Mouse (Mus musculus) CH12.LX (cell line): ENCODE measurements at regions not wholly inside any gene's neighbourhood (a gene's known extent, or its start where the extent isn't known, plus 50 kb on each side); places are given as distances from the start of the nearest gene placed in this dataset.
A peak's percentile ranks its signal among the peaks of the same experiment; 100 is the strongest.

Experiments used
- DNase-seq: peaks from one replicate; pipeline ENCODE4 v3.0.0-alpha.2; 2013; ENCODE audit errors: extremely low read depth
- H3K27ac ChIP-seq: 2 replicates; pipeline ENCODE4 v1.5.1; 2012; ENCODE audit warnings: low read depth, mild to moderate bottlenecking, control low read depth, moderate library complexity; ENCODE audit not compliant: insufficient read depth
- H3K27me3 ChIP-seq: replicated peaks from 2 replicates; pipeline ENCODE3; 2012; ENCODE audit warnings: inconsistent platforms
- H3K36me3 ChIP-seq, 2 experiments: replicated peaks in 1 of 2; 2 replicates each; pipeline versions ENCODE3 to v1.6.1; 2012; ENCODE audit warnings: inconsistent platforms in 1 of 2, low read length in 1 of 2, mild to moderate bottlenecking in 1 of 2, mixed read lengths in 1 of 2, moderate library complexity in 1 of 2; ENCODE audit not compliant: control insufficient read depth in 1 of 2, insufficient read depth in 1 of 2
- H3K4me1 ChIP-seq, 2 experiments: 2 replicates each; pipeline ENCODE4 v1.6.1; 2012; ENCODE audit warnings: inconsistent platforms in 1 of 2, moderate library complexity in 1 of 2; ENCODE audit not compliant: insufficient read depth in 2 of 2, control insufficient read depth in 1 of 2
- H3K4me2 ChIP-seq: 2 replicates; pipeline ENCODE4 v1.6.1; 2012; ENCODE audit warnings: low read depth, mild to moderate bottlenecking, control low read depth; ENCODE audit not compliant: poor library complexity, insufficient read depth, severe bottlenecking
- H3K4me3 ChIP-seq, 3 experiments: fragments of 150-350 bp in 1 of 3; sonication (generic) in 1 of 3; replicated peaks in 1 of 3; 2 replicates each; pipeline versions ENCODE3 to v1.5.1; 2011 to 2012; ENCODE audit warnings: low read depth in 2 of 3, low read length in 2 of 3, mild to moderate bottlenecking in 2 of 3, moderate library complexity in 2 of 3, control low read depth in 1 of 3, improper control_type of control experiment in 1 of 3, inconsistent platforms in 1 of 3, mixed read lengths in 1 of 3; ENCODE audit not compliant: poor library complexity in 1 of 3
- H3K79me2 ChIP-seq: replicated peaks from 2 replicates; pipeline ENCODE4 v1.6.1; 2012; ENCODE audit warnings: mild to moderate bottlenecking, moderate library complexity; ENCODE audit not compliant: control insufficient read depth, poor library complexity, insufficient read depth, severe bottlenecking; ENCODE audit errors: extremely low read depth
- H3K9ac ChIP-seq: 2 replicates; pipeline ENCODE4 v1.6.1; 2012; ENCODE audit warnings: low read depth, mild to moderate bottlenecking, control low read depth, moderate library complexity; ENCODE audit not compliant: insufficient read depth
- H3K9me3 ChIP-seq: replicated peaks from 2 replicates; pipeline ENCODE3; 2012; ENCODE audit warnings: low read length, inconsistent platforms, mixed read lengths
- BHLHE40 ChIP-seq: IDR thresholded peaks from 2 replicates; pipeline ENCODE4 v1.6.1; 2011; ENCODE audit warnings: mild to moderate bottlenecking, low read depth, low read length, improper control_type of control experiment
- CHD1 ChIP-seq: IDR thresholded peaks from 2 replicates; pipeline ENCODE4 v1.6.1; 2012; ENCODE audit warnings: low read depth, low read length, improper control_type of control experiment, inconsistent platforms
- CTCF ChIP-seq, 2 experiments: IDR thresholded peaks in 1 of 2; conservative IDR thresholded peaks in 1 of 2; 2 replicates each; pipeline ENCODE4 v1.5.1; 2011 to 2012; ENCODE audit warnings: low read depth in 2 of 2, low read length in 2 of 2, improper control_type of control experiment in 1 of 2, inconsistent platforms in 1 of 2, mild to moderate bottlenecking in 1 of 2, moderate library complexity in 1 of 2
- EP300 ChIP-seq: IDR thresholded peaks from 2 replicates; pipeline ENCODE4 v1.6.1; 2011; ENCODE audit warnings: low read length, improper control_type of control experiment
- ETS1 ChIP-seq: conservative IDR thresholded peaks from 2 replicates; pipeline ENCODE4 v1.6.1; 2012; ENCODE audit warnings: low read depth, mild to moderate bottlenecking, inconsistent platforms, low read length, improper control_type of control experiment, moderate library complexity
- HCFC1 ChIP-seq: IDR thresholded peaks from 2 replicates; pipeline ENCODE4 v1.6.1; 2012; ENCODE audit warnings: low read depth, mild to moderate bottlenecking, inconsistent platforms, low read length, improper control_type of control experiment
- IRF4 ChIP-seq: IDR thresholded peaks from 2 replicates; pipeline ENCODE4 v1.6.1; 2014; ENCODE audit warnings: low read depth, mild to moderate bottlenecking, inconsistent platforms, low read length, improper control_type of control experiment
- MAX ChIP-seq: IDR thresholded peaks from 2 replicates; pipeline ENCODE4 v1.6.1; 2011; ENCODE audit warnings: low read length, improper control_type of control experiment
- MAZ ChIP-seq: IDR thresholded peaks from 2 replicates; pipeline ENCODE4 v1.6.1; 2012; ENCODE audit warnings: low read depth, mild to moderate bottlenecking, inconsistent platforms, low read length, improper control_type of control experiment, moderate library complexity
- MYC ChIP-seq: IDR thresholded peaks from 2 replicates; pipeline ENCODE4 v1.6.1; 2011; ENCODE audit warnings: low read depth, mild to moderate bottlenecking, improper control_type of control experiment, low read length
- NELFE ChIP-seq: IDR thresholded peaks from 2 replicates; pipeline ENCODE4 v1.6.1; 2011; ENCODE audit warnings: low read depth, low read length, improper control_type of control experiment
- POLR2A ChIP-seq: IDR thresholded peaks from 2 replicates; pipeline ENCODE4 v1.6.1; 2011; ENCODE audit warnings: low read depth, mild to moderate bottlenecking, improper control_type of control experiment, low read length
- RAD21 ChIP-seq: IDR thresholded peaks from 2 replicates; pipeline ENCODE4 v1.6.1; 2011; ENCODE audit warnings: low read depth, mild to moderate bottlenecking, low read length, improper control_type of control experiment, moderate library complexity
- SIN3A ChIP-seq: IDR thresholded peaks from 2 replicates; pipeline ENCODE4 v1.6.1; 2012; ENCODE audit warnings: low read length, improper control_type of control experiment, inconsistent platforms
- SMC3 ChIP-seq: IDR thresholded peaks from 2 replicates; pipeline ENCODE4 v1.6.1; 2011; ENCODE audit warnings: low read depth, low read length, improper control_type of control experiment
- dilution Hi-C: fragments of 300-500 bp; cut with MboI; formaldehyde crosslinking; loops from 2 replicates; pipeline ENCODE4 v1.14.3; 2020; ENCODE audit warnings: low sequenced_read_pairs; ENCODE audit not compliant: extremely low pct_unique_long_range_greater_than_20kb, extremely low pct_ligation_motif_present
- in situ Hi-C: fragments of 300-500 bp; cut with MboI; formaldehyde crosslinking; loops from 3 replicates; pipeline ENCODE4 v1.14.3; 2019; ENCODE audit warnings: low sequenced_read_pairs, low pct_ligation_motif_present, low pct_unique_long_range_greater_than_20kb, mixed read lengths

GRCm38 (mm10) chr12:59411491-59411890, 192.0 kb upstream of the Fbxo33 start:
- in situ Hi-C loops (no loop called here), dilution Hi-C loops (no loop called here)
- Histone ChIP-seq H3K4me3 (no peak overlapping the region), H3K27ac (no peak overlapping the region), H3K27me3 (no peaks in the 10 kb centered on the region), H3K36me3 (no peaks in the 10 kb centered on the region), H3K9ac (no peak overlapping the region), H3K9me3 (no peaks in the 10 kb centered on the region), H3K79me2 (no peaks in the 10 kb centered on the region), H3K4me1 (0 out of 4 replicates have a peak, but pooled peaks cover 0 to 2% of the 10 kb centered on the region in 2 experiments), H3K4me2 (no peak overlapping the region)
- no peak for DNase-seq
- no peak for TF ChIP-seq MAZ
- TF ChIP-seq HCFC1, result no peak
- no peak for TF ChIP-seq NELFE
- TF ChIP-seq SMC3, result no peak
- TF ChIP-seq EP300, result no peak
- no peak for TF ChIP-seq CHD1
- TF ChIP-seq MYC, result no peak
- TF ChIP-seq ETS1, result no peak
- TF ChIP-seq BHLHE40, result no peak

- TF ChIP-seq MAX (no peak), CTCF (conservative IDR thresholded peaks at IDR 0.05 in 1 of 2, IDR thresholded peaks at IDR 0.05 in 1 of 2; ENCODE audit: low read depth in 2 of 2, low read length in 2 of 2) (peak in 1 of 2 experiments; percentile 16; a peak in 1 of 4 replicates)
- H3K27ac ChIP-seq, result no peak overlapping the region
- DNase-seq, result no peak
- no peaks in the 10 kb centered on the region for H3K9me3 ChIP-seq
- no peaks in the 10 kb centered on the region for H3K27me3 ChIP-seq
- no peak overlapping the region for H3K4me3 ChIP-seq
- no peak overlapping the region for H3K4me2 ChIP-seq
- no peaks in the 10 kb centered on the region for H3K36me3 ChIP-seq
- H3K9ac ChIP-seq, result no peak overlapping the region
- in situ Hi-C loops, result no loop called here
- dilution Hi-C loops, result no loop called here
- no peaks in the 10 kb centered on the region for H3K4me1 ChIP-seq
- no peaks in the 10 kb centered on the region for H3K79me2 ChIP-seq
Observed at GRCm38 (mm10) chr12:59391103-59391502, 171.6 kb upstream of the Fbxo33 start.

- peak; percentile 57 to 77; a peak in 3 of 4 replicates for TF ChIP-seq CTCF (conservative IDR thresholded peaks at IDR 0.05 in 1 of 2, IDR thresholded peaks at IDR 0.05 in 1 of 2; ENCODE audit: low read depth in 2 of 2, low read length in 2 of 2)
- TF ChIP-seq POLR2A, result no peak
- TF ChIP-seq SMC3, result peak; percentile 55
- peak; percentile 85 for TF ChIP-seq RAD21
- TF ChIP-seq MAZ, result no peak
- TF ChIP-seq IRF4, result no peak
- no peak for TF ChIP-seq SIN3A
- dilution Hi-C loops (no loop called here), in situ Hi-C loops (no loop called here)
- H3K79me2 ChIP-seq, result no peaks in the 10 kb centered on the region
- no peak overlapping the region for H3K27ac ChIP-seq
- H3K4me2 ChIP-seq, result no peak overlapping the region
- no peak overlapping the region for H3K4me3 ChIP-seq
- H3K27me3 ChIP-seq, result no peaks in the 10 kb centered on the region
- H3K9ac ChIP-seq, result no peak overlapping the region
- no peaks in the 10 kb centered on the region for H3K9me3 ChIP-seq
- H3K4me1 ChIP-seq, result no peaks in the 10 kb centered on the region
- peak; percentile 56 for DNase-seq
- H3K36me3 ChIP-seq, result no peaks in the 10 kb centered on the region
Observed at GRCm38 (mm10) chr12:59382812-59383211, 163.3 kb upstream of the Fbxo33 start.
